Mouse (Mus musculus): ENCODE data around the gene Clec4a1. TPM values are rescaled to one million over a fixed set of nuclear protein-coding genes. Genes with fewer than 3 reads are reported as not detected.

The Clec4a1 gene
- total and polyA plus RNA-seq, 3 experiments, result 0.30 TPM; not detected in 2

- dilution Hi-C loops (cut with MboI; ENCODE audit: extremely low pct_ligation_motif_present, extremely low pct_unique_long_range_greater_than_20kb, low sequenced_read_pairs) (no loop called here), in situ Hi-C loops (cut with MboI; ENCODE audit: low pct_ligation_motif_present, low pct_unique_long_range_greater_than_20kb, low sequenced_read_pairs) (no loop called here)
Observed at GRCm38 (mm10) chr6:122889599-122889998, 32.0 kb upstream of the Clec4a1 start.

GRCm38 (mm10) chr6:122892442-122893049 is 29.1 kb upstream of the Clec4a1 start:
- Histone ChIP-seq H3K9me3 (replicated peaks; ENCODE audit: low read length) (peaks cover 7% of the 10 kb centered on the region), H3K27ac (ENCODE audit: insufficient read depth, low read depth) (no peak overlapping the region), H3K36me3 (replicated peaks in 1 of 2; ENCODE audit: control insufficient read depth in 1 of 2, insufficient read depth in 1 of 2, low read length in 1 of 2) (peaks cover 46 to 74% of the 10 kb centered on the region in 2 experiments), H3K4me1 (ENCODE audit: control insufficient read depth in 1 of 2, insufficient read depth in 2 of 2) (no peaks in the 10 kb centered on the region), H3K27me3 (replicated peaks) (no peaks in the 10 kb centered on the region), H3K79me2 (replicated peaks; ENCODE audit: control insufficient read depth, extremely low read depth, insufficient read depth, poor library complexity, severe bottlenecking) (no peaks in the 10 kb centered on the region), H3K4me2 (ENCODE audit: insufficient read depth, low read depth, poor library complexity, severe bottlenecking) (no peak overlapping the region), H3K4me3 (replicated peaks in 1 of 3; ENCODE audit: low read depth in 2 of 3, low read length in 2 of 3, poor library complexity in 1 of 3) (no peak overlapping the region), H3K9ac (ENCODE audit: insufficient read depth, low read depth) (no peak overlapping the region)
- peak; percentile 80 for DNase-seq (ENCODE audit: extremely low read depth)
- dilution Hi-C loops (cut with MboI; ENCODE audit: extremely low pct_ligation_motif_present, extremely low pct_unique_long_range_greater_than_20kb, low sequenced_read_pairs), result no loop called here
- in situ Hi-C loops (cut with MboI; ENCODE audit: low pct_ligation_motif_present, low pct_unique_long_range_greater_than_20kb, low sequenced_read_pairs), result loop anchor here (10.0 kb wide), 3 partner anchors 112 to 362 kb away; no protein-coding TSS in a partner anchor
- TF ChIP-seq SIN3A (IDR thresholded peaks at IDR 0.05; ENCODE audit: low read length) (peak; percentile 44; the same call in 1 of the 2 replicates), MAZ (IDR thresholded peaks at IDR 0.05; ENCODE audit: low read depth, low read length) (no peak), TBP (conservative IDR thresholded peaks at IDR 0.05; ENCODE audit: low read depth, low read length) (no peak), NRF1 (IDR thresholded peaks at IDR 0.05; ENCODE audit: low read depth, low read length) (no peak), RCOR1 (conservative IDR thresholded peaks at IDR 0.05; ENCODE audit: low read depth, low read length) (no peak), MEF2A (IDR thresholded peaks at IDR 0.05; ENCODE audit: borderline replicate concordance, low read depth, low read length) (no peak), PAX5 (IDR thresholded peaks at IDR 0.05; ENCODE audit: low read length) (no peak), UBTF (IDR thresholded peaks at IDR 0.05; ENCODE audit: low read depth, low read length) (no peak), MYC (IDR thresholded peaks at IDR 0.05; ENCODE audit: low read depth, low read length) (no peak), MXI1 (IDR thresholded peaks at IDR 0.05; ENCODE audit: low read depth, low read length) (no peak), HCFC1 (IDR thresholded peaks at IDR 0.05; ENCODE audit: low read depth, low read length) (no peak), ZKSCAN1 (IDR thresholded peaks at IDR 0.05; ENCODE audit: borderline replicate concordance, low read depth, low read length) (no peak), SMC3 (IDR thresholded peaks at IDR 0.05; ENCODE audit: low read depth, low read length) (peak; percentile 93), TCF12 (IDR thresholded peaks at IDR 0.05; ENCODE audit: low read depth, low read length) (no peak), CTCF (conservative IDR thresholded peaks at IDR 0.05 in 1 of 2, IDR thresholded peaks at IDR 0.05 in 1 of 2; ENCODE audit: low read depth in 2 of 2, low read length in 2 of 2) (peak; percentile 89 to 95), EP300 (IDR thresholded peaks at IDR 0.05; ENCODE audit: low read length) (no peak), RAD21 (IDR thresholded peaks at IDR 0.05; ENCODE audit: low read depth, low read length) (peak; percentile 100), KAT2A (IDR thresholded peaks at IDR 0.05; ENCODE audit: insufficient replicate concordance, low read length) (no peak), ETS1 (conservative IDR thresholded peaks at IDR 0.05; ENCODE audit: low read depth, low read length) (no peak), JUN (IDR thresholded peaks at IDR 0.05; ENCODE audit: insufficient read depth, low read depth, low read length) (no peak), ZC3H11A (IDR thresholded peaks at IDR 0.05; ENCODE audit: low read depth, low read length) (peak; percentile 57), IRF4 (IDR thresholded peaks at IDR 0.05; ENCODE audit: low read depth, low read length) (no peak), CHD2 (IDR thresholded peaks at IDR 0.05; ENCODE audit: low read length) (no peak), JUND (conservative IDR thresholded peaks at IDR 0.05; ENCODE audit: low read depth, low read length) (no peak), POLR2AphosphoS2 (IDR thresholded peaks at IDR 0.05; ENCODE audit: low read depth, low read length) (no peak), ELF1 (IDR thresholded peaks at IDR 0.05; ENCODE audit: low read depth, low read length) (no peak), E2F4 (IDR thresholded peaks at IDR 0.05; ENCODE audit: insufficient replicate concordance, low read depth, low read length) (no peak), MAFK (IDR thresholded peaks at IDR 0.05; ENCODE audit: insufficient replicate concordance, low read length) (no peak), CHD1 (IDR thresholded peaks at IDR 0.05; ENCODE audit: low read depth, low read length) (no peak), MAX (IDR thresholded peaks at IDR 0.05; ENCODE audit: low read length) (no peak), ZNF384 (IDR thresholded peaks at IDR 0.05; ENCODE audit: low read depth, low read length) (no peak), GABPA (IDR thresholded peaks at IDR 0.05; ENCODE audit: insufficient replicate concordance, low read depth, low read length) (no peak)

More at GRCm38 (mm10) chr6:122889599-122889998, 32.0 kb upstream of the Clec4a1 start:
- Histone ChIP-seq H3K9ac (ENCODE audit: insufficient read depth, low read depth) (no peak overlapping the region), H3K4me2 (ENCODE audit: insufficient read depth, low read depth, poor library complexity, severe bottlenecking) (no peak overlapping the region), H3K36me3 (replicated peaks in 1 of 2; ENCODE audit: control insufficient read depth in 1 of 2, insufficient read depth in 1 of 2, low read length in 1 of 2) (peaks cover 55 to 79% of the 10 kb centered on the region in 2 experiments), H3K27me3 (replicated peaks) (no peaks in the 10 kb centered on the region), H3K9me3 (replicated peaks; ENCODE audit: low read length) (peaks cover 13% of the 10 kb centered on the region), H3K27ac (ENCODE audit: insufficient read depth, low read depth) (no peak overlapping the region; the same call in 1 of the 2 replicates), H3K4me3 (replicated peaks in 1 of 3; ENCODE audit: low read depth in 2 of 3, low read length in 2 of 3, poor library complexity in 1 of 3) (no peak overlapping the region), H3K79me2 (replicated peaks; ENCODE audit: control insufficient read depth, extremely low read depth, insufficient read depth, poor library complexity, severe bottlenecking) (no peaks in the 10 kb centered on the region), H3K4me1 (ENCODE audit: control insufficient read depth in 1 of 2, insufficient read depth in 2 of 2) (no peaks in the 10 kb centered on the region)
- no peak for DNase-seq (ENCODE audit: extremely low read depth)
- no peak for TF ChIP-seq MAZ (IDR thresholded peaks at IDR 0.05; ENCODE audit: low read depth, low read length)
- peak; percentile 51; the same call in 1 of the 2 replicates for TF ChIP-seq POLR2AphosphoS2 (IDR thresholded peaks at IDR 0.05; ENCODE audit: low read depth, low read length)
